Mouse (Mus musculus) kidney, postnatal 0 days (tissue): Measurements from ENCODE around the gene Btbd11. TPM values are rescaled to one million over a fixed set of nuclear protein-coding genes. Genes with fewer than 3 reads are reported as not detected.

Experiments
- ATAC-seq: fragments of 200-750 bp; cut with Nextera tagmentation; replicated peaks from 2 replicates; pipeline ENCODE4 v1.8.0; 2017; ENCODE audit warnings: low read depth, moderate number of reproducible peaks, moderate TSS enrichment, moderate library complexity; ENCODE audit not compliant: low FRiP score
- DNase-seq: peaks from one replicate; pipeline ENCODE4 v3.0.0-alpha.2; 2016; ENCODE audit warnings: low spot score
- H3K27ac ChIP-seq: fragments of 300-500 bp; sonication (generic); 2 replicates; pipeline ENCODE4 v1.5.1; 2014; ENCODE audit warnings: mild to moderate bottlenecking
- H3K27me3 ChIP-seq: fragments of 300-500 bp; sonication (generic); 2 replicates; pipeline ENCODE4 v1.6.1; 2014; ENCODE audit warnings: low read length, mixed read lengths; ENCODE audit not compliant: insufficient read depth
- H3K36me3 ChIP-seq: fragments of 300-500 bp; sonication (generic); 2 replicates; pipeline ENCODE4 v1.6.1; 2014; ENCODE audit warnings: low read length, mixed read lengths; ENCODE audit not compliant: insufficient read depth
- H3K4me1 ChIP-seq: fragments of 300-500 bp; sonication (generic); replicated peaks from 2 replicates; pipeline ENCODE4 v1.6.1; 2014; ENCODE audit warnings: antibody characterized with exemption, low read length, mixed read lengths; ENCODE audit not compliant: insufficient read depth
- H3K4me2 ChIP-seq: fragments of 300-500 bp; sonication (generic); 2 replicates; pipeline ENCODE4 v1.6.1; 2014; ENCODE audit warnings: mild to moderate bottlenecking, low read length, moderate library complexity, mixed read lengths
- H3K4me3 ChIP-seq: fragments of 300-500 bp; sonication (generic); replicated peaks from 2 replicates; pipeline ENCODE4 v1.5.1; 2014; ENCODE audit warnings: low read depth, low read length
- H3K9ac ChIP-seq: fragments of 300-500 bp; sonication (generic); 2 replicates; pipeline ENCODE4 v1.6.1; 2014; ENCODE audit warnings: low read depth, low read length
- H3K9me3 ChIP-seq: fragments of 300-500 bp; sonication (generic); replicated peaks from 2 replicates; pipeline ENCODE4 v1.6.1; 2016; ENCODE audit warnings: low read length, inconsistent platforms, mixed read lengths
- CTCF ChIP-seq: IDR thresholded peaks from 2 replicates; pipeline ENCODE4 v1.5.1; 2016; ENCODE audit warnings: antibody characterized with exemption, low read depth, mild to moderate bottlenecking, moderate library complexity
- WGBS: fragments of 180-500 bp; shearing (Covaris S2); extraction: QIAGEN DNeasy Blood & Tissue Kit; methylation state at CpG from one replicate; pipeline ENCODE4 v1.1.7; 2014; 5-methylcytosine and 5-hydroxymethylcytosine counted together
- polyA plus RNA-seq: library from polyadenylated mRNA; unstranded; fragments of >200 nt; fragmentation: Nextera tagmentation; extraction: Ambion mirVana; gene quantifications from 2 replicates; pipeline ENCODE4 v1.2.1, GENCODE M21; 2015

The Btbd11 gene
- polyA plus RNA-seq, 1 experiment from 2014 or later, result 6.7 TPM

DNA sequence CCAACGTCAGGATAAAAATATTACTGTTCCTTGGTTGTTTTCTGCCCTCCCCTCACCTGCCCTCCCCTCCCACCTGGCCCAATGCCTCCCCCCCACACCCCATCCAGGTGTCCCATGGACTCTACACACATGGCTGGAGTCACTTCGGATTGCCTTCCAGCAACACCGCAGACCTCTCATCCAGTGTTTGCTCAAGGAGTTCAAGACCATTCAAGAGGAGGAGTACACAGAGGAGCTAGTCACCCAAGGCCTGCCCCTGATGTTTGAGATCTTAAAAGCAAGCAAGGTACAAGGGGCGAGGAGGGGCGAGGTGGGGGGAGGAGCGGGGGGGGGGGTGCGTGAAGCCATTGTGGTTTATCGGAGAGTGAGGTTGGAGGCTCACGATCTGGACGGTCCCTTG lies 247.0 kb downstream of the Btbd11 start:
- no peak for ATAC-seq
- Histone ChIP-seq H3K27me3 (no peaks in the 10 kb centered on the region), H3K27ac (no peak overlapping the region), H3K4me3 (no peak overlapping the region), H3K36me3 (no peaks in the 10 kb centered on the region), H3K4me1 (no peaks in the 10 kb centered on the region), H3K9ac (no peak overlapping the region), H3K4me2 (no peak overlapping the region), H3K9me3 (no peaks in the 10 kb centered on the region)
- no peak for TF ChIP-seq CTCF
- no peak for DNase-seq
- 69% methylated on average over 10 of the region's 10 CpGs for WGBS

- Histone ChIP-seq H3K36me3 (no peaks in the 10 kb centered on the region), H3K4me1 (no peaks in the 10 kb centered on the region), H3K27me3 (no peaks in the 10 kb centered on the region), H3K9me3 (no peaks in the 10 kb centered on the region), H3K27ac (no peak overlapping the region), H3K4me2 (no peak overlapping the region), H3K4me3 (no peak overlapping the region), H3K9ac (no peak overlapping the region)
- ATAC-seq, result no peak
- WGBS, result 47% methylated on average over 7 of the region's 7 CpGs
- DNase-seq, result no peak
- no peak for TF ChIP-seq CTCF
Observed at GRCm38 (mm10) chr10:85637580-85637979, 251.0 kb downstream of the Btbd11 start.

DNA sequence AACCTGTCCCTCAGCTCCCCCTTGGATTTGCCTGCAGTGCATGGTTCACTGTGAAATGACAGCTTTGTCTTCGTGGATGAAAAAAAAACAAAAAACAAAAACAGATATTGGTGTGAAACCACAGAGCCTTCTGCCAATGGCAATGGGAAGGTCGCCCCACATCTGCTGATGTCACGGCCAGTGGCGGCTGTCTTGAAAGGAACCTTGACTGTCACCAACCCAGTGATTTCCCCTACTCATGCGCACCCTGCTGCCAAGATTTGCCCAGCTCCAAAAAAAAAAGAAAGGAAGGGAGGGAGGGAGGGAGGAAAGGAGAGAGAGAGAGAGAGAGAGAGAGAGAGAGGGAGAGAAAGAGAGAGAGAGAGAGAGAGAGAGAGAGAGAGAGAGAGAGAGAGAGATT lies 251.5 kb downstream of the Btbd11 start:
- Histone ChIP-seq H3K4me3 (no peak overlapping the region), H3K4me2 (no peak overlapping the region), H3K27ac (no peak overlapping the region), H3K9ac (no peak overlapping the region), H3K4me1 (no peaks in the 10 kb centered on the region), H3K9me3 (no peaks in the 10 kb centered on the region), H3K27me3 (no peaks in the 10 kb centered on the region), H3K36me3 (no peaks in the 10 kb centered on the region)
- ATAC-seq (no peak), DNase-seq (no peak)
- TF ChIP-seq CTCF, result no peak
- WGBS, result 74% methylated on average over 5 of the region's 5 CpGs

DNA sequence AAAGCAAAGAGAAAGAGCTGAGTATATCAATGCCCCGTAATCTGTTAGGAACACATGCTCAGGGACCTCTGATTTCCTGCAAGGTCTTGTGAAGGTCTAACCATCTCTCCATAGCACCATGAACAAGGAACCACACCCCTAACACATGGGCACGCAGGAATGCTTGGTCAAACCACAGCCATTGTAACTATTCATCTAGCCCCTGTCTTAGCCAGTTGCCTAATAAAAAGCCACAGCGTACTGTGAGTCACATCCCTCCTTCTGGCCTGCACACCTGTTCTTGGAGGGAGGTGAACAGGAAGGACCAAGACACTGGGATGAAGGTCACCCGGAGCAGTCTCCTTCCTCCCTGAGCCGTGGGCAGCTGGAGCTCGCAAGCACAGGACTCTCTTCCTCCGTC lies 253.0 kb downstream of the Btbd11 start:
- no peak overlapping the region for H3K4me2 ChIP-seq
- H3K27me3 ChIP-seq, result no peaks in the 10 kb centered on the region
- ATAC-seq (no peak), DNase-seq (no peak)
- H3K9me3 ChIP-seq, result no peaks in the 10 kb centered on the region
- 75% methylated on average over 7 of the region's 7 CpGs for WGBS
- H3K9ac ChIP-seq, result no peak overlapping the region
- no peak overlapping the region for H3K27ac ChIP-seq
- no peaks in the 10 kb centered on the region for H3K4me1 ChIP-seq
- no peaks in the 10 kb centered on the region for H3K36me3 ChIP-seq
- TF ChIP-seq CTCF, result no peak
- H3K4me3 ChIP-seq, result no peak overlapping the region

DNA sequence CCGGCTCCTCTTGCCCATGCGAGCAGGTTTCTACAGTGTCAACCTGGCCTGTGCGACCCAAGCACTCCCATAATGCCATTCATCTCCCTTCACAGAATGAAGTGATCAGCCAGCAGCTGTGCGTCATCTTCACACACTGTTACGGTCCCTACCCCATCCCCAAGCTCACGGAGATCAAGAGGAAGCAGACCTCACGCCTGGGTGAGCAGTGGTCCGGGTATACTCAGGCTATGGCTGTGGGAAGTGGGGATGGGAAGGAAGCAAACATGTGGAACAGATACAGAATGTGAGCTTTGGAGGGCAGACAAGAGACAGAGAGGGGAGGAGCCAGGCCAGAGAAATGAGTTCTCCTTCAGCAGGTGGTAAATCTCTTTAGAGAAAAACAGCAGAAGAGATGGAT lies 253.8 kb downstream of the Btbd11 start:
- DNase-seq (peak; percentile 19), ATAC-seq (no peak; the same call in 1 of the 2 replicates)
- H3K27me3 ChIP-seq, result no peaks in the 10 kb centered on the region
- WGBS, result 33% methylated on average over 8 of the region's 8 CpGs
- H3K27ac ChIP-seq, result no peak overlapping the region
- no peak for TF ChIP-seq CTCF
- H3K4me3 ChIP-seq, result no peak overlapping the region
- H3K9ac ChIP-seq, result no peak overlapping the region
- no peaks in the 10 kb centered on the region for H3K4me1 ChIP-seq
- no peaks in the 10 kb centered on the region for H3K9me3 ChIP-seq
- no peak overlapping the region for H3K4me2 ChIP-seq
- H3K36me3 ChIP-seq, result no peaks in the 10 kb centered on the region

- no peak for DNase-seq
- H3K9ac ChIP-seq, result no peak overlapping the region
- TF ChIP-seq CTCF, result no peak
- WGBS, result 85% methylated on average over 6 of the region's 6 CpGs
- H3K36me3 ChIP-seq, result no peaks in the 10 kb centered on the region
- H3K27ac ChIP-seq, result no peak overlapping the region
- H3K4me2 ChIP-seq, result no peak overlapping the region
- no peak overlapping the region for H3K4me3 ChIP-seq
- ATAC-seq, result no peak
- H3K4me1 ChIP-seq, result no peaks in the 10 kb centered on the region
- H3K9me3 ChIP-seq, result no peaks in the 10 kb centered on the region
- no peaks in the 10 kb centered on the region for H3K27me3 ChIP-seq
Observed at GRCm38 (mm10) chr10:85645346-85645745, 258.7 kb downstream of the Btbd11 start.

- no peaks in the 10 kb centered on the region for H3K9me3 ChIP-seq
- no peak overlapping the region for H3K9ac ChIP-seq
- H3K4me1 ChIP-seq, result no peaks in the 10 kb centered on the region
- no peak overlapping the region for H3K27ac ChIP-seq
- DNase-seq (peak; percentile 91), ATAC-seq (peak; percentile 61; the same call in 1 of the 2 replicates)
- no peaks in the 10 kb centered on the region for H3K27me3 ChIP-seq
- WGBS, result 28% methylated on average over 7 of the region's 7 CpGs
- H3K4me2 ChIP-seq, result no peak overlapping the region
- TF ChIP-seq CTCF, result peak; percentile 89
- H3K36me3 ChIP-seq, result no peaks in the 10 kb centered on the region
- H3K4me3 ChIP-seq, result no peak overlapping the region
Observed at GRCm38 (mm10) chr10:85651706-85652105, 265.1 kb downstream of the Btbd11 start.
